Mouse (Mus musculus): ENCODE measurements around the gene Cnot8. TPM values are rescaled to one million over a fixed set of nuclear protein-coding genes. Genes with fewer than 3 reads are reported as not detected.

Cnot8 gene
- 43.2 and 48.7 TPM in 2 replicates for polyA plus RNA-seq (2015; fragmentation: Nextera tagmentation; extraction: Ambion mirVana)

DNA sequence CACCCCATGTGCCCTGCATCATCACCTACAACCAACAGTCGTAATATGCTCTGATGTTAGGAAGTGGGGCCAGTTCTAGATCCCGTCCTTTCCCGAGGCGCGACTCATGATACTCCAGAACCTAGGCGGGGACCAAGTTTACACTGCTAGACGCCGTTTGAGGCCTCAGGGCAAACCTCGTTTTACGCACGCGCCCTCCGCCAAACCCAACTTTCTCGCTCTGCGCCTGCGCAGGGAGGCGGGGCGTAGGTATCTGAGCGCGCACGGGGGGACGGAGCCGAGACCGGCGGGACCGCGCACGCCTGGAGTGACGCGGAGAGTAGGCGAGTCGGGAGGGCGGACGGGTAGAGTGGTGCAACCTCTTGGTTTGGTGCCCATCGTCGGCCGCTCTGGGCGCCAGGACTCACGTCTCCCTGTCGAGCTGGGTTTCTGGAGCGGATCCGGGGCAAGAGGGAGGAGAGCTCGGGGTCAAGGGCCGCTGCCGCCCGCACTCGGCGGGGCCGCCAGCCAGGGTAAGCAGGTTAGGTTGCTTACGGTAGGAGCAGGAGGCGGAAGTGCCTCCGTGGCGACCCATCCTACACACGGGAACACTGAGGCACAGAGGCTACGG lies at the start of gene Cnot8:
Cnot8 (plus strand) TSS at position 457 of the 610 bp plus-strand sequence.

DNA sequence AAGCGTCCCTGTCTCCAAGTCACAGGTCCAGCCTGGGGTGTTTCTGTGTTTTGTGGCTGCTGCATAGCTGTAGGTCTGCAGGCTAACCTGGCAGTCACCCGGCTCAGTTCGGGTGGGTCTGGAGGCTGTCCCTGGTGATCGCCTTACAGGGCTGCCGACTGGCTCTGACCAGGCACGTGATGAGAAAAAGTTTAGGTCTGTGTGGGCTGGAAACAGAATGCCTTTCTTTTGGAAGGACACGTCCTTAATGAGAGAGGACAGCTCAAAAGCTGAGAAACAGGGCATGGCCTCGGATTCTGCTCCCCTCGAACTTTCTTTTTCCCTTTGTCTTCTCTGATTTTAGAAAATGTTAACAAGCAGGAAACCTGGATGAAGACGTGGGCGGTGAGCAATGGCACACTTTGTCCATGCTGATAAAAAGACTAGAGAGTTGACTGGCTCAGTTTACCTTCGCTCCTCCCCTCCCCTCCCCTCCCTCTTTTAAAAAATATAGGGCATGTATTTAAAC lies 10.9 kb upstream of the Cnot8 start, which contains the start of gene Gm12248:
Gm12248 (minus strand) TSS at position 114 of the 508 bp plus-strand sequence.

Other genes with a start within 250 kb of the Cnot8 start
- 16.0 and 16.4 TPM in 2 replicates for gene Larp1, start 95.1 kb upstream of the Cnot8 start, polyA plus RNA-seq (2015; fragmentation: Nextera tagmentation; extraction: Ambion mirVana)
- not detected in 2 replicates for gene Gm12248, start 11.0 kb upstream of the Cnot8 start, polyA plus RNA-seq (2015; fragmentation: Nextera tagmentation; extraction: Ambion mirVana)
- 8.9 and 9.6 TPM in 2 replicates for gene Gemin5, start 64.4 kb downstream of the Cnot8 start, polyA plus RNA-seq (2015; fragmentation: Nextera tagmentation; extraction: Ambion mirVana)
- 97.1 and 109 TPM in 2 replicates for gene Mrpl22, start 67.5 kb downstream of the Cnot8 start, polyA plus RNA-seq (2015; fragmentation: Nextera tagmentation; extraction: Ambion mirVana)
- 8.9 and 12.7 TPM in 2 replicates for gene Igtp, start 95.4 kb downstream of the Cnot8 start, polyA plus RNA-seq (2015; fragmentation: Nextera tagmentation; extraction: Ambion mirVana)
- gene Irgm2, start 95.5 kb downstream of the Cnot8 start, polyA plus RNA-seq (2015; fragmentation: Nextera tagmentation; extraction: Ambion mirVana), result 4.8 and 7.2 TPM in 2 replicates
- gene 4930438A08Rik, start 170.6 kb downstream of the Cnot8 start, polyA plus RNA-seq (2015; fragmentation: Nextera tagmentation; extraction: Ambion mirVana), result 5.0 and 7.1 TPM in 2 replicates
- 11.9 and 14.9 TPM in 2 replicates for gene Zfp692, start 202.9 kb downstream of the Cnot8 start, polyA plus RNA-seq (2015; fragmentation: Nextera tagmentation; extraction: Ambion mirVana)
- gene Zfp672, start 226.2 kb downstream of the Cnot8 start, polyA plus RNA-seq (2015; fragmentation: Nextera tagmentation; extraction: Ambion mirVana), result 86.8 and 94.5 TPM in 2 replicates
- 16.8 and 18.7 TPM in 2 replicates for gene Sh3bp5l, start 226.6 kb downstream of the Cnot8 start, polyA plus RNA-seq (2015; fragmentation: Nextera tagmentation; extraction: Ambion mirVana)